Mouse (Mus musculus): ENCODE data around the gene Klf3. TPM values are rescaled to one million over a fixed set of nuclear protein-coding genes. Genes with fewer than 3 reads are reported as not detected.
"Not testable (repeated sequence)": the region's sequence is repeated elsewhere in the genome, so short reads cannot be mapped to it uniquely, and the experiment has no call there.

Klf3 gene
- polyA plus RNA-seq, 1 experiment from 2014 or later, result 38.6 TPM

DNA sequence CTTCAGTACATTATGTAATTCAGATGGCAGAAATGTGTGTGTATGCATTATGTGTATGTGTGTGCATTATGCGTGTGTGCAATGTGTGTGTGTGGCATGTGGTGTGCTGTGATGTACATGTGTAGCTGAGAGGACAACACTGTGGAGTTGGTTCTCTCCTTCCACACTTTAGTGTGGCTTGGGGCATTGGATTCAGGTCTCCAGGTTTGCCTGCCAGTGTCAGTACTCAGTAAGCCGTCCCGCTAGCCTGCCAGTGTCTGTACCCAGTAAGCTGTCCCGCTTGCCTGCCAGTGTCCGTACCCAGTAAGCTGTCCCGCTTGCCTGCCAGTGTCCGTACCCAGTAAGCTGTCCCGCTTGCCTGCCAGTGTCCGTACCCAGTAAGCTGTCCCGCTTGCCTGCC lies 78.4 kb downstream of the Klf3 start:
- H3K27ac ChIP-seq (replicated peaks; ENCODE audit: low read depth, low read length); ATAC-seq (ENCODE audit: insufficient number of reproducible peaks, low FRiP score, low TSS enrichment, low read depth); H3K9ac ChIP-seq (ENCODE audit: low read length); H3K36me3 ChIP-seq (ENCODE audit: control insufficient read depth, insufficient read depth, low read length); H3K9me3 ChIP-seq (ENCODE audit: control insufficient read depth, low read length); DNase-seq (ENCODE audit: low spot score); H3K4me3 ChIP-seq (ENCODE audit: low read depth, low read length); H3K27me3 ChIP-seq (ENCODE audit: control insufficient read depth, insufficient read depth, low read length); H3K4me2 ChIP-seq (ENCODE audit: low read depth, severe bottlenecking): not testable (repeated sequence)
- H3K4me1 ChIP-seq (ENCODE audit: control insufficient read depth, insufficient read depth, low read length), result peaks cover 21% of the 10 kb centered on the region
- 87% methylated on average over 6 of the region's 10 CpGs for WGBS

- peaks cover 20% of the 10 kb centered on the region for H3K4me1 ChIP-seq (ENCODE audit: control insufficient read depth, insufficient read depth, low read length)
- H3K27ac ChIP-seq (replicated peaks; ENCODE audit: low read depth, low read length); H3K4me3 ChIP-seq (ENCODE audit: low read depth, low read length); H3K9me3 ChIP-seq (ENCODE audit: control insufficient read depth, low read length); DNase-seq (ENCODE audit: low spot score); H3K4me2 ChIP-seq (ENCODE audit: low read depth, severe bottlenecking); H3K36me3 ChIP-seq (ENCODE audit: control insufficient read depth, insufficient read depth, low read length); H3K9ac ChIP-seq (ENCODE audit: low read length); ATAC-seq (ENCODE audit: insufficient number of reproducible peaks, low FRiP score, low TSS enrichment, low read depth); H3K27me3 ChIP-seq (ENCODE audit: control insufficient read depth, insufficient read depth, low read length): not testable (repeated sequence)
- 83% methylated on average over 7 of the region's 11 CpGs for WGBS
Observed at GRCm38 (mm10) chr5:64881976-64882375, 78.8 kb downstream of the Klf3 start.

Other genes with a start within 250 kb of the Klf3 start
- gene Tlr1, start 130.2 kb downstream of the Klf3 start, polyA plus RNA-seq (2014; fragmentation: Nextera tagmentation; extraction: Ambion mirVana), result 0.23 and 0.36 TPM in 2 replicates
- 0.09 and 0.18 TPM in 2 replicates for gene Tlr6, start 156.7 kb downstream of the Klf3 start, polyA plus RNA-seq (2014; fragmentation: Nextera tagmentation; extraction: Ambion mirVana)
- 20.1 and 20.8 TPM in 2 replicates for gene Fam114a1, start 166.7 kb downstream of the Klf3 start, polyA plus RNA-seq (2014; fragmentation: Nextera tagmentation; extraction: Ambion mirVana)

All from limb, embryonic 11.5 days (tissue).